Mouse (Mus musculus): ENCODE results near the gene Usp18.

GRCm38 (mm10) chr6:121310984-121311383, 65.3 kb downstream of the Usp18 start:
- no peak for TF ChIP-seq CTCF (IDR thresholded peaks at IDR 0.05; ENCODE audit: extremely low read depth, insufficient read depth, low read length)
- no peak for TF ChIP-seq POLR2A (IDR thresholded peaks at IDR 0.05; ENCODE audit: extremely low read depth, insufficient read depth, low read length)

Measured in cortical plate, adult 2 months (tissue).